Mouse (Mus musculus) erythroblast, embryonic 14.5 days (primary cell): ENCODE data around the gene Knstrn. TPM values are rescaled to one million over a fixed set of nuclear protein-coding genes. Genes with fewer than 3 reads are reported as not detected.
A peak's percentile ranks its signal among the peaks of the same experiment; 100 is the strongest.

Experiments
- H3K27me3 ChIP-seq: 2 replicates; pipeline ENCODE4 v1.6.1; 2012; ENCODE audit warnings: inconsistent platforms; ENCODE audit not compliant: control insufficient read depth
- H3K36me3 ChIP-seq: 2 replicates; pipeline ENCODE4 v1.6.1; 2012; ENCODE audit warnings: mild to moderate bottlenecking, inconsistent platforms; ENCODE audit not compliant: control insufficient read depth
- H3K4me1 ChIP-seq: 2 replicates; pipeline ENCODE4 v1.6.1; 2012; ENCODE audit warnings: inconsistent platforms; ENCODE audit not compliant: control insufficient read depth
- H3K4me3 ChIP-seq: replicated peaks from 2 replicates; pipeline ENCODE3; 2012; ENCODE audit warnings: moderate library complexity, mild to moderate bottlenecking, inconsistent platforms
- H3K9me3 ChIP-seq: 2 replicates; pipeline ENCODE4 v1.6.1; 2012; ENCODE audit warnings: low read length, inconsistent platforms, mixed read lengths; ENCODE audit not compliant: control insufficient read depth
- GATA1 ChIP-seq: IDR thresholded peaks from 2 replicates; pipeline ENCODE4 v1.6.1; 2012; ENCODE audit warnings: low read length, inconsistent platforms, mixed read lengths
- TAL1 ChIP-seq: IDR thresholded peaks from 3 replicates; pipeline ENCODE4 v1.6.1; 2012; ENCODE audit warnings: low read length, inconsistent platforms, mixed read lengths
- polyA plus RNA-seq: library from polyadenylated mRNA; stranded (reverse); fragments of >175 nt; gene quantifications from 2 replicates; pipeline ENCODE4 v1.2.3, GENCODE M21; 2012

The Knstrn gene
- polyA plus RNA-seq, 1 experiment, result 32.4 TPM

- no peak for TF ChIP-seq GATA1
- TF ChIP-seq TAL1, result no peak
- Histone ChIP-seq H3K27me3 (peaks cover 3% of the 10 kb centered on the region), H3K36me3 (no peaks in the 10 kb centered on the region), H3K9me3 (no peaks in the 10 kb centered on the region), H3K4me3 (no peak overlapping the region), H3K4me1 (peaks cover 57% of the 10 kb centered on the region)
Observed at GRCm38 (mm10) chr2:118805756-118806155, 8.0 kb upstream of the Knstrn start.

GRCm38 (mm10) chr2:118806860-118807259 is 6.9 kb upstream of the Knstrn start:
- no peaks in the 10 kb centered on the region for H3K9me3 ChIP-seq
- no peaks in the 10 kb centered on the region for H3K36me3 ChIP-seq
- no peak overlapping the region for H3K4me3 ChIP-seq
- no peak for TF ChIP-seq TAL1
- no peak for TF ChIP-seq GATA1
- peaks cover 48% of the 10 kb centered on the region for H3K4me1 ChIP-seq
- peaks cover 3% of the 10 kb centered on the region for H3K27me3 ChIP-seq

DNA sequence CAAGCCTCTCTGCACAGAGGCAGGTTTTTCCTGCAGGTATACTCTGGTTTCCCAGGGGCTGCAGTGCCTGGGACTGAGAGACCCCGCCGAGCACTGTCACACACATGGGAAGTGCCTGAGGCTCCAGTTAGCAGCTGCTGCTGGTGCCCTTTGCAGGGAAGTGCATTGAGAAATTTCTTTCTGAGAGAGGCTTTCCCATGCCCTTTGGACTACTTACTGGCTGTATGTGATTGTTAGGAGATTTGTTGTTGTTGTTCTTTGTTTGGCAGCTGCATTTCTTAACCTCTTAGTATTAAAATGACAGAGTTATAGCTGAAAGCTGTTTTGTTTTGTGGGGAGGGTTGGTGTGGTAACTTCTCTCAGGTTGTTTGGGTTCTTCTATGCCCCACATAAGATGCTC is 2.9 kb upstream of the Knstrn start:
- TF ChIP-seq GATA1, result no peak
- TF ChIP-seq TAL1, result no peak
- peaks cover 9% of the 10 kb centered on the region for H3K36me3 ChIP-seq
- no peak overlapping the region for H3K4me3 ChIP-seq
- H3K4me1 ChIP-seq, result peaks cover 27% of the 10 kb centered on the region
- no peaks in the 10 kb centered on the region for H3K9me3 ChIP-seq
- H3K27me3 ChIP-seq, result peaks cover 3% of the 10 kb centered on the region

DNA sequence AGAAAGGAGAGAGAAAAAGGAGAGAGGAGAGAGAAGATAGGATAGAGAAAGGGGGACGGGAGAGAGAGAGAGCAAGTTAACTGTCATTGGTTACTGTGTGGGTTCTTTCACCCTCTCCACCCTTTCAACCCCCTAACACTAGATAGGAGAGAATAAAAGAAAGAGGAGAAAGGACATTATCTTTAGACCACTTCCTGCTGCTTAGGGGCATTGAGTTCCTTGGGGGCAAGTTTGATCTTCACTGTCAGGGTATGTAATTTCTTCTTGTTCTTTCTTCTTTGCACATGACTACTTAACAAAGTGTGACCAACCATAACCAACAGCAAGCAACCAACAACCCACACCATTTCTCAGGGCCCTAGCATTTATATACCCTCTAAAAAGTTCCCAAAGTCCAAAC is 1.1 kb upstream of the Knstrn start:
- Histone ChIP-seq H3K4me3 (no peak overlapping the region), H3K36me3 (peaks cover 26% of the 10 kb centered on the region), H3K27me3 (peaks cover 3% of the 10 kb centered on the region; the same call in 1 of the 2 replicates), H3K4me1 (peaks cover 24% of the 10 kb centered on the region), H3K9me3 (no peaks in the 10 kb centered on the region)
- TF ChIP-seq GATA1 (no peak), TAL1 (no peak)

- H3K4me3 ChIP-seq, result no peak overlapping the region
- H3K27me3 ChIP-seq, result no peaks in the 10 kb centered on the region
- no peaks in the 10 kb centered on the region for H3K4me1 ChIP-seq
- peaks cover 22% of the 10 kb centered on the region for H3K9me3 ChIP-seq
- peaks cover 95% of the 10 kb centered on the region for H3K36me3 ChIP-seq
- TF ChIP-seq TAL1 (no peak), GATA1 (no peak)
Observed at GRCm38 (mm10) chr2:118822800-118823199, 9.0 kb downstream of the Knstrn start.

DNA sequence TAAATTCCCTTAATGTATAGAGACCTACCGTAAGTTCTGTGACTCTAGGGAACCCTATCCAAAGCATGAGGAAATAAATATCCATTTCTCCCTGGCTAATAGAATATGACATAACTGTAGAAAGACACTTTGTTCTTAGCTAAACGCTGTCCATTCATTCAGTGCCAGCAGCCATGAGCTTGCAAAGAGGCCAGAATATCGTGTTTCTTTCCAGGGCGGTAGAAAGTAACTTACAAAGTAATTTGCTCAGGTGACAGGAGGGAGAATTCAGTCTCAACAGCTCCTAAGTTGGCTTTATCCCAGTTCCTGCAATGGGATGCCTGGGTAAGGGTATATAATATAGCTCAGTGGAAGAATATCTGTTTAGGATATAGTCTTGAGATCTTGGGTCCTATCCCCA is 10.6 kb downstream of the Knstrn start:
- Histone ChIP-seq H3K36me3 (peaks cover 95% of the 10 kb centered on the region), H3K4me1 (no peaks in the 10 kb centered on the region), H3K27me3 (no peaks in the 10 kb centered on the region), H3K4me3 (no peak overlapping the region), H3K9me3 (peaks cover 15% of the 10 kb centered on the region)
- TF ChIP-seq TAL1, result no peak
- TF ChIP-seq GATA1, result no peak

GRCm38 (mm10) chr2:118829096-118829495 is 15.3 kb downstream of the Knstrn start:
- Histone ChIP-seq H3K36me3 (peaks cover 100% of the 10 kb centered on the region), H3K9me3 (peaks cover 7% of the 10 kb centered on the region), H3K4me1 (no peaks in the 10 kb centered on the region), H3K4me3 (no peak overlapping the region), H3K27me3 (no peaks in the 10 kb centered on the region)
- TF ChIP-seq GATA1 (no peak), TAL1 (no peak)

GRCm38 (mm10) chr2:118834061-118834460 is 20.3 kb downstream of the Knstrn start:
- TF ChIP-seq GATA1 (no peak), TAL1 (no peak)
- peaks cover 3% of the 10 kb centered on the region; the same call in 1 of the 2 replicates for H3K4me1 ChIP-seq
- peaks cover 80% of the 10 kb centered on the region for H3K36me3 ChIP-seq
- peaks cover 4% of the 10 kb centered on the region for H3K27me3 ChIP-seq
- H3K9me3 ChIP-seq, result no peaks in the 10 kb centered on the region
- no peak overlapping the region for H3K4me3 ChIP-seq

DNA sequence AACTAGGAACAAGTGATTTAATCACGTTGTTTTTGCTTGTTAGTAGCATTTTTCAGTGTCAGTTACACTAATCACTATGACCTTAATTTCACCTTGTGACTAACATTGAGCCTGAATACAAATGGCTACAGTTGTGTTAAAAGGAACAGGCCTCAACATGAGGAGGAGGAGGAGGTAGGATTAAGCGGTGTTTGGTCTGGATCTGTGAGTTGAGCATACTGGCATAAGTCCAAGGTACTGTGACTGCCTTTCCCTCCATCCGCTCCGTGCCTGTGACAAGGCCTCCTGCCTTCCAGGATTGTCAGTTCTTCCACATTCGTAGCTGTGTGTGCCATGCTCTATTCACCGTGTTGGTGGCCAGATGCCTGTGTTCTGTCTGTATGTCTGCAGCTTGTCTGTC is 21.3 kb downstream of the Knstrn start:
- Histone ChIP-seq H3K27me3 (peaks cover 7% of the 10 kb centered on the region), H3K36me3 (peaks cover 70% of the 10 kb centered on the region), H3K4me3 (no peak overlapping the region), H3K9me3 (no peaks in the 10 kb centered on the region), H3K4me1 (peaks cover 3% of the 10 kb centered on the region; the same call in 1 of the 2 replicates)
- TF ChIP-seq TAL1 (no peak), GATA1 (no peak)

GRCm38 (mm10) chr2:118838330-118838729 is 24.5 kb downstream of the Knstrn start:
- peaks cover 37% of the 10 kb centered on the region for H3K36me3 ChIP-seq
- no peak overlapping the region for H3K4me3 ChIP-seq
- H3K4me1 ChIP-seq, result peaks cover 30% of the 10 kb centered on the region
- H3K27me3 ChIP-seq, result peaks cover 14% of the 10 kb centered on the region
- peak; percentile 78 for TF ChIP-seq GATA1
- TF ChIP-seq TAL1, result no peak
- H3K9me3 ChIP-seq, result no peaks in the 10 kb centered on the region; the same call in 1 of the 2 replicates
